Mouse (Mus musculus) liver, embryonic 13.5 days (tissue): ENCODE measurements around the gene Lrrc4. TPM values are rescaled to one million over a fixed set of nuclear protein-coding genes. Genes with fewer than 3 reads are reported as not detected.
A peak's percentile ranks its signal among the peaks of the same experiment; 100 is the strongest.

Experiments used
- ATAC-seq: fragments of 200-750 bp; cut with Nextera tagmentation; 2 replicates; pipeline ENCODE4 v1.8.0; 2017; ENCODE audit warnings: low read depth, mild to moderate bottlenecking, moderate number of reproducible peaks, moderate library complexity
- DNase-seq: peaks from one replicate; pipeline ENCODE4 v3.0.0; 2022
- H3K27ac ChIP-seq: fragments of 300-500 bp; sonication (generic); 2 replicates; pipeline ENCODE4 v1.5.1; 2015; ENCODE audit warnings: moderate library complexity, mild to moderate bottlenecking, inconsistent platforms
- H3K27me3 ChIP-seq: fragments of 300-500 bp; sonication (generic); 2 replicates; pipeline ENCODE4 v1.6.1; 2015; ENCODE audit warnings: mild to moderate bottlenecking, inconsistent platforms
- H3K36me3 ChIP-seq: fragments of 300-500 bp; sonication (generic); 2 replicates; pipeline ENCODE4 v1.6.1; 2015; ENCODE audit warnings: mild to moderate bottlenecking, inconsistent platforms
- H3K4me1 ChIP-seq: fragments of 300-500 bp; sonication (generic); replicated peaks from 2 replicates; pipeline ENCODE4 v1.6.1; 2015; ENCODE audit warnings: inconsistent platforms
- H3K4me2 ChIP-seq: fragments of 300-500 bp; sonication (generic); 2 replicates; pipeline ENCODE4 v1.6.1; 2015; ENCODE audit warnings: inconsistent platforms, mild to moderate bottlenecking, moderate library complexity
- H3K4me3 ChIP-seq: fragments of 300-500 bp; sonication (generic); replicated peaks from 2 replicates; pipeline ENCODE4 v1.5.1; 2015; ENCODE audit warnings: mild to moderate bottlenecking, inconsistent platforms
- H3K9ac ChIP-seq: fragments of 300-500 bp; sonication (generic); 2 replicates; pipeline ENCODE4 v1.6.1; 2015; ENCODE audit warnings: mild to moderate bottlenecking, inconsistent platforms
- H3K9me3 ChIP-seq: fragments of 300-500 bp; sonication (generic); replicated peaks from 2 replicates; pipeline ENCODE4 v1.6.1; 2016; ENCODE audit warnings: inconsistent platforms
- WGBS: fragments of 180-500 bp; shearing (Covaris S2); methylation state at CpG from one replicate; pipeline ENCODE4 v1.1.7; 2015; ENCODE audit not compliant: insufficient replicate concordance; 5-methylcytosine and 5-hydroxymethylcytosine counted together
- polyA plus RNA-seq: library from polyadenylated mRNA; unstranded; fragments of >200 nt; fragmentation: Nextera tagmentation; extraction: Ambion mirVana; gene quantifications from 2 replicates; pipeline ENCODE4 v1.2.1, GENCODE M21; 2015

The Lrrc4 gene
- polyA plus RNA-seq, 1 experiment from 2014 or later, result 0.08 TPM

DNA sequence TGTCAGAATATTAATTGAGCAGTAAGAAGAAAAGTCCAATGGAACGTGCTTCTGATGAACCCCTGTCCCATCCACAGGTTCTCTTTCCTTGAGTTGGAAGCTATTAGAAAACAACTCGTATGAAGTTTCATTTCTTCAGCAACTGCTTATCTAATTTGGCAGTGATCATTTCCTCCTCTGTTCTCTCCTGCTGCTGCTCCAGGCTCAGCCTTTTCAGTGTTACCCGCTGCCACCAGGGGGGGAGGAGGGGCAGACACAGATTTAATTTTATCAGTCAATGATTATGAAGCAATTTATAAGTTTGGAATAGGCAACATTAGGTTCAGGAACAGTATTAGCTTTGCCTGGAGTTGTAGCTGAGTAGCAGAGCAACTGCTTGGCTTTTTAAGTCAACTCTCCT lies 64.9 kb downstream of the Lrrc4 start:
- Histone ChIP-seq H3K9me3 (no peaks in the 10 kb centered on the region), H3K4me1 (no peaks in the 10 kb centered on the region), H3K9ac (no peak overlapping the region), H3K27ac (no peak overlapping the region), H3K4me3 (no peak overlapping the region), H3K36me3 (peaks cover 18% of the 10 kb centered on the region; the same call in 1 of the 2 replicates), H3K27me3 (no peaks in the 10 kb centered on the region), H3K4me2 (no peak overlapping the region)
- no peak for DNase-seq
- no peak for ATAC-seq
- 54% methylated on average over 3 of the region's 3 CpGs for WGBS

DNA sequence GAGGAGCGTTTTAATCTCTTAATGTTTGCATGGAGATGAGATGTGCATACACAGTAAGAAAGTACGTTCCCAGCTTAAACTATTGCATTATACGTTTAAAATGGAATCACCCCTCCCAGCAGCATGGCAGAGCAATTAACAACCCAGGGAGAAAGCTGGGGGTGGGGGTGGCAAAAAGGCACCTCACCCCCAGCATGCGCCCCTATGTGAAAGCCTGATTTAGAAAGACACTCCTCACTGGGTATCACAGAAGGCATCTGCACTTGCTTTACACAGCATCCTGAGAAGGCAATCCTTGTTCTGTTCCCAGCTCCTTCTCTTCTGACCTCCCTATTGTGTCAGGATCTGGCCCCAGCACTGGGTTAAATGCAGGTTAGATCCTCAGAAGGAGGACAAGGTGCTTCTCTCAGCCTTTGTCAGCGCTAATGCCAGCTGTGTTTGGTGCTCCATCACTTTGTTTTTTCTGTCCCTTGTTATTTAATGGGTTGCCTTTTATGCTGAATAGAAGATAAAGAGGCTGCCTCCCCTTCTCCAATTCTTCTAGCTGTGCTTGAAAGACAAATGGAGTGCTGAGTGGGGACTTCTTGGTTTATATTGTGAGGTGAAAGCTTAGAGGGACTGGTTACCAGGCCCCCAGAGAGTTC lies 69.3 kb downstream of the Lrrc4 start:
- 72% methylated on average over 5 of the region's 5 CpGs for WGBS
- 0 out of 2 replicates have a peak, but pooled peaks cover 3% of the 10 kb centered on the region for H3K36me3 ChIP-seq
- ATAC-seq, result no peak

DNA sequence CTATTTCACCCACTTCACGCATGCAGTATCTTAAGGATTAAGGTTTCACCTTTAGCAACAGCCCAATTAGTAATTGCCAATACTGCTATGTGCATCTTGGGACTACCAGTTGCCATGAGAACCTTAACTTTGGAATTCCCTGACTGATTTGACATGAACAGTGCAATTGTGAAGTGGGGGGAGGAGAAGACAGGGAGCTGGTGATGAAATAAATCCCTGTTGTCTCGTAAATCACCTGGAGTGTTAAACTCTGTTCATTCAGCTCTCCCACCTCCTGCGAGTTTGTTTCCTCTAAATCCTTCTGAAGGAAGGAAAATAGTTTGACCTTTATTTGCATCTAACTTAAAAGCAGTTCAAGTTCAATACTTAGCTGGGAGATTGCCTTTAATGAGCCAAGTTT lies 69.8 kb downstream of the Lrrc4 start:
- Histone ChIP-seq H3K27ac (no peak overlapping the region), H3K27me3 (no peaks in the 10 kb centered on the region), H3K9me3 (no peaks in the 10 kb centered on the region), H3K36me3 (0 out of 2 replicates have a peak, but pooled peaks cover 3% of the 10 kb centered on the region), H3K4me3 (no peak overlapping the region), H3K4me2 (no peak overlapping the region), H3K9ac (no peak overlapping the region), H3K4me1 (no peaks in the 10 kb centered on the region)
- 71% methylated on average over 3 of the region's 3 CpGs for WGBS
- DNase-seq, result no peak
- no peak for ATAC-seq

More for the DNA sequence above, 69.3 kb downstream of the Lrrc4 start:
- no peak overlapping the region for H3K4me2 ChIP-seq
- no peak overlapping the region for H3K9ac ChIP-seq
- H3K4me1 ChIP-seq, result no peaks in the 10 kb centered on the region
- H3K27ac ChIP-seq, result no peak overlapping the region
- no peak overlapping the region for H3K4me3 ChIP-seq
- no peak for DNase-seq
- H3K9me3 ChIP-seq, result no peaks in the 10 kb centered on the region
- H3K27me3 ChIP-seq, result no peaks in the 10 kb centered on the region

DNA sequence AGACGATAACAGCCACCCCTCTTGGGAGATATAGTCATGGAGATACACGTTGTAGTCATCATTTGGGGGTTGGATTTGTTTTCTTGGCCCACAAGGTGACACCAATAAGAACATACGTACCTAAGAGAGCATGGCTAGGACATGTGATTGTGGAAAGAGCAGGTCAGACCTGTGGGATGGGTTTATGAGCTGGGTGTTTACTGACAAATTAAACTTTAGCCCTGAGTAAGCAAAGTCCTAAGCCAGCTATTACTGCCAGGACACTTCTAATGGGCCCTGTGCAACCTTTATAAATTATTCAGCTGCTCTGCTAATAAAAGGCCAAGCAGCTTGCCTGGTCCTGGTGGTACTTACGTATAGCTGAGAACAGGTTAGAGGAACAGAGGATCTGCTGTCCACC lies 73.3 kb downstream of the Lrrc4 start:
- ATAC-seq, result peak; percentile 24; the same call in 1 of the 2 replicates
- no peak overlapping the region for H3K9ac ChIP-seq
- no peak overlapping the region for H3K4me2 ChIP-seq
- no peak overlapping the region for H3K27ac ChIP-seq
- no peaks in the 10 kb centered on the region for H3K9me3 ChIP-seq
- H3K36me3 ChIP-seq, result peaks cover 7% of the 10 kb centered on the region
- H3K4me1 ChIP-seq, result peaks cover 22% of the 10 kb centered on the region
- 72% methylated on average over 4 of the region's 4 CpGs for WGBS
- no peak for DNase-seq
- no peak overlapping the region for H3K4me3 ChIP-seq
- H3K27me3 ChIP-seq, result no peaks in the 10 kb centered on the region

DNA sequence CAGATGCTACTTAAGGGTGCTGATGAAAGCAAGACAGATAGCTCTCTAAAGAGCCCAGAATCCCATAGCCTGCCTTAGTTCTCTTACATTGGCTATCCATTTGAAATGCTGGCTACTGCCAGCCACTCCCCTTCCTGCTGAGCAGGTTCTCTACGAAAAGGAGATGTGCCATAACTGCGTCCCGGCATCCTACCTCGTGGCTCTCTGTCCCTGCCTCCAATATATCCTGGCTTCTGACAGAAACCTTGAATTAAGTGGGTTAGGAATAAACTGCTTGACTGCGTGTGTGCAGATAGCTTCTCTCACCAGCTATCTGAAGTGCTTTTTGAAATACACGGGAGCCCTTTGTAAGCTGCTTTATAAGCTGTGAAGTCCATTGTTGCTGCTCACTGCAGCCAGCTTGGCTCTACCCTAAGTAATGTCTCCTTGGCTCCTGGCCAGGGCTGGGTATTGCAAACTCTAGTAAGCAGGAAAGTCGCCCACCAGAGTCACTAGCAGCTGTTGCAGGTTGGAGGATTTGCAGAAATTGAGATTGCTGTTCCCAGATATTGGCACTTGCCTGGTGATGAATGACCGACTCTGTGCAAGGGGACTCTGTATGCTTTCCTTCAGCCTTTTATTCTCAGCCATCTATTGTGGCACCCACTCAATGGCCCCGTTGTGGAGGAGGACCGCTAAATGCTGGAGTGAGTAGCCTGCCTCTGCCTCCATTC lies 75.1 kb downstream of the Lrrc4 start:
- H3K4me1 ChIP-seq, result peaks cover 22% of the 10 kb centered on the region
- no peak for DNase-seq

DNA sequence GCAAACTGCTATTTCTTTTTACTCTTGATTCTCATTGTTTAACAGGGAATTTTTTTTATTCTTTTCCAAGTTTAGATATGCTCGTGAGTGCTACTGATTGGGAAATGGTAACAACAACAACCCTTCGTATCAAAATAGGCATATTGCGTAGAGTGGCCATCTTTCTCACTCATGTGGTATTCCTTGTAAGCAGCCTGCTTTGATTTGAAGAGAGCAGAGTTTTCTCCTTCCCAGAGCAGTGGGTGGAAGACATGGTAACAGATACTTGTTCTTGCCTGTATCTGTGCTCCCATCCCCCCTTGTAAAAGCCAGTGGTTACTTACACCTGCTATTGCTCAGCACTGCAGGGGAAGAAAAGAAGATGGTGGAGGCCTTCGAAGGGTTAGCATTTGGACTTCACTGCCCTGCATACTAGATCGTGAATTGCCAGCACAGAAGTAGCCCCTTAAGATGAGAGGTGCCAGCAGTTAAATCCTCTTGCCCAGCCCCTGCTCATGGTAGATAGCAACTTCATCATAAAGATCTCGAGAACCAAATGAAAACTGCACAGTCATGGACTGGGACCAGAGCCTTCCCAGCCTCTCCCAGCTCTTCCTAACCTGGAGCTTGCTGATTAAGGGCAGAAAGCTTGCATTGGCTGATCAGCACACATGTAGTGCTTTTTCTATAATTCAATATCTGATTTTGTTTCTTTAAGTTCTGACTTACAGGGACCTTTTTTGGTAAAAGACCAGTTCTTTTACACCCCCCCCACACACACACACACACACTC lies 77.2 kb downstream of the Lrrc4 start:
- Histone ChIP-seq H3K4me1 (peaks cover 22% of the 10 kb centered on the region), H3K9ac (0 out of 2 replicates have a peak overlapping the region, but pooled peaks have one; percentile 10), H3K4me3 (no peak overlapping the region), H3K4me2 (0 out of 2 replicates have a peak overlapping the region, but pooled peaks have one; percentile 12), H3K36me3 (peaks cover 4% of the 10 kb centered on the region), H3K9me3 (no peaks in the 10 kb centered on the region), H3K27me3 (no peaks in the 10 kb centered on the region), H3K27ac (peak overlapping the region; percentile 4; the same call in 1 of the 2 replicates)
- DNase-seq, result peak; percentile 29
- peak; percentile 88 for ATAC-seq
- 64% methylated on average over 6 of the region's 6 CpGs for WGBS

More for the DNA sequence above, 75.1 kb downstream of the Lrrc4 start:
- no peak overlapping the region for H3K27ac ChIP-seq
- ATAC-seq, result no peak
- H3K4me2 ChIP-seq, result no peak overlapping the region
- WGBS, result 83% methylated on average over 10 of the region's 10 CpGs
- no peak overlapping the region for H3K4me3 ChIP-seq
- no peaks in the 10 kb centered on the region for H3K9me3 ChIP-seq
- peaks cover 7% of the 10 kb centered on the region for H3K36me3 ChIP-seq
- no peaks in the 10 kb centered on the region for H3K27me3 ChIP-seq
- no peak overlapping the region for H3K9ac ChIP-seq

DNA sequence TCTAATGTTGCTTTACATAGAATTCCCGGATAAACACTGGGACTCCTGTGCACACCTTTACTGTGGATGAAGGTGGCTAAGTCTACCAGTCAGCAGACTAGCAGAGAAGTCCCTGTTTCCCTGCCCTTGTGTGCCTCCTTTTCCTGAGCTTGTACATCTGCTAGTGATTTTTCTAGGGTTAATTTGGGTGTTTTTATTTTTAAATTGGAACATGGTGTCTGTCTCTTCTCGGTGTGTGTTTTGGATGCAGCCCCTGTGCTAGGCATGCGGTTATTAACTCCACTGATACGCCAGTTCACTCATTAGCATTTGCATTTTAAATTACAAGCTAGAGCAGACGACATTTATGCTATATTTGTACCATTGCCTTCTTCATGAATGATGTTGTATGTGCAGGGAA lies 77.9 kb downstream of the Lrrc4 start:
- peaks cover 22% of the 10 kb centered on the region for H3K4me1 ChIP-seq
- H3K4me3 ChIP-seq, result no peak overlapping the region
- no peak overlapping the region for H3K27ac ChIP-seq
- ATAC-seq (no peak), DNase-seq (no peak)
- peaks cover 4% of the 10 kb centered on the region for H3K36me3 ChIP-seq
- no peaks in the 10 kb centered on the region for H3K9me3 ChIP-seq
- no peaks in the 10 kb centered on the region for H3K27me3 ChIP-seq
- 81% methylated on average over 5 of the region's 5 CpGs for WGBS
- H3K9ac ChIP-seq, result no peak overlapping the region
- no peak overlapping the region for H3K4me2 ChIP-seq

DNA sequence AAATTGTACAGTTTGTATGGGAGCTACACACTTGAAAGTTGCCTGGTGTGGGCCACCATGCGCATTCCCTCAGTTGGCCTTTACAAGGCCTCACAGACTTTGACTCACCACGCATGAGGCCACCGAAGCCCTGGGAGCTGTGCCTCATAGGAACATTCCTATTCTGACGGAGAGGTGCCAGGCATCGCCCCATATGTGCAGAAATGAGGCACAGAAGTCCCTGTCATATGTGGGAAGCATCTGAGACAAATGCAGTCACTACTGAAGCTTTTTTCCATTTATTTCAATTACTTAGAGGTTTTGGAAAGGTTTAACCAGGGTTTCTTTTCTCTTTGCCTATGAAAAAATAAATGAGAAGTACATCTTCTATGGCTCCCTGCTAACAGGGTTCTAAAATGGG lies 78.3 kb downstream of the Lrrc4 start:
- no peak for ATAC-seq
- H3K4me2 ChIP-seq, result no peak overlapping the region
- peaks cover 22% of the 10 kb centered on the region for H3K4me1 ChIP-seq

DNA sequence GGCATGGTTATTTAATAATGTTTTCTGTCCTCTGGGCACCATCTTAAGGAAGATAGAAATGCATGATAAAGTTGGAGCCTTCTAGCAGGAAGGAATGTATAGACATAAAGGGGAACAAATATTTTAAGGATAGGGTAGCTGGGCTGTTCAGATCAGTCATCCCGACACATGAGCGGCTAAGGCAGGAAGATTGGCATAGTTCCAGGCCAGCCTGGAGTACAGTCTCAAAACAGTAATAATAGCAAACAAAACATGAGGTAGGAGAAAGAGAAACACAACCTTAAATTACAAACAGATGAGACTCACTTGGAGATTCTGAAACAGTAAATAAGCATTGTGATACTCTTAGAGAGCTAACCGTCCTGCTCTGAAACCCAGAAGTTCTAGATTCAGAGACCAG lies 80.4 kb downstream of the Lrrc4 start:
- Histone ChIP-seq H3K9me3 (no peaks in the 10 kb centered on the region), H3K9ac (no peak overlapping the region), H3K27me3 (no peaks in the 10 kb centered on the region), H3K36me3 (peaks cover 11% of the 10 kb centered on the region), H3K4me3 (no peak overlapping the region), H3K27ac (no peak overlapping the region), H3K4me2 (no peak overlapping the region), H3K4me1 (peaks cover 23% of the 10 kb centered on the region)
- ATAC-seq, result no peak
- WGBS, result 84% methylated on average over 3 of the region's 3 CpGs
- DNase-seq, result no peak

More for the DNA sequence above, 78.3 kb downstream of the Lrrc4 start:
- no peak for DNase-seq
- Histone ChIP-seq H3K9ac (no peak overlapping the region), H3K27ac (no peak overlapping the region), H3K4me3 (no peak overlapping the region), H3K36me3 (peaks cover 4% of the 10 kb centered on the region), H3K27me3 (no peaks in the 10 kb centered on the region), H3K9me3 (no peaks in the 10 kb centered on the region)
- 85% methylated on average over 5 of the region's 5 CpGs for WGBS

DNA sequence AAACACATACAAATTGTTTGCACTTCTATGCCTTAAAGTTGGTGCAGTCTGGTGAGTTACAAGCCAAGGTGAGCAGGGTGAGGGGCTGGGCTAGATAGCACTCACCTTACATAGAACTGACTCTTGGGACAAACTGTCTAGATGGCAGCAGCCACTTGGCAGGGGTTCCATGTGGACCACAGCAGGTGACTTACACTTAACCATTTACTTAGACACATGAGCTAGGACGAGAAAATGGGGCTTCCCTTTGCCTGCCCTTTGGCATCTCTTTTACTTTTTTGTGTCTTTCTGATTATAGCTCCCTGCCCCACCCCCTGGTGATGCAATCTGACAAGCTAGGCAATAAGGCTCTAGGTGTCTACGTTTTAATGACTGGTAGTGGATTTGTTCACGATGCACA lies 82.3 kb downstream of the Lrrc4 start:
- Histone ChIP-seq H3K4me2 (no peak overlapping the region), H3K9me3 (no peaks in the 10 kb centered on the region), H3K27ac (no peak overlapping the region), H3K4me1 (peaks cover 20% of the 10 kb centered on the region), H3K27me3 (no peaks in the 10 kb centered on the region), H3K4me3 (no peak overlapping the region), H3K9ac (no peak overlapping the region), H3K36me3 (peaks cover 21% of the 10 kb centered on the region; the same call in 1 of the 2 replicates)
- WGBS, result 63% methylated on average over 3 of the region's 3 CpGs
- ATAC-seq, result no peak
- DNase-seq, result no peak
